9 mouse cellular contexts compared by ENCODE assay signal in genomic region chr4:88438990-88439329, GRCm38 (mm10). TPM values are rescaled to one million over a fixed set of nuclear protein-coding genes. Genes with fewer than 3 reads are reported as not detected.
DNase-seq lines count a peak whose midpoint lies in the region; ATAC-seq and TF ChIP-seq lines count a peak whose summit lies in the region.
"Had no signal": no experiment of that assay in that cellular context is flagged by ENCODE, and none has a peak within 500 bp of the region (broad histone marks: within the 10 kb centered on the region; RNA-seq: fewer than 3 reads in every experiment).

No protein-coding gene starts in this region.

- no peak for DNase-seq in left cerebral cortex, adult 2 months (ENCODE audit: extremely low spot score in 1 of 2, low spot score in 2 of 2)
- no peak for DNase-seq in left cerebral cortex, postnatal 14 days (ENCODE audit: low spot score in 2 of 2)
- no peak for DNase-seq in limb, embryonic 14.5 days (ENCODE audit: low spot score)
- no peak for DNase-seq in T-cell, adult 2 months (ENCODE audit: low spot score)
- no peak for DNase-seq in right cerebral cortex, postnatal 25 days
- no peak for DNase-seq in ovary, postnatal 10 days (ENCODE audit: low spot score)

- TF ChIP-seq CTCF in left cerebral cortex, adult 2 months (IDR thresholded peaks at IDR 0.05): no peak

- H3K9ac ChIP-seq in forebrain, embryonic 12.5 days: peak overlapping the region; percentile 51
- H3K9ac ChIP-seq in limb, embryonic 14.5 days (ENCODE audit: low read depth, low read length, severe bottlenecking): peak overlapping the region; percentile 52; the same call in 1 of the 2 replicates
- no peak overlapping the region; the same call in 1 of the 2 replicates for H3K9ac ChIP-seq in neural tube, embryonic 14.5 days (replicated peaks; ENCODE audit: low read depth, low read length)

- H3K4me3 ChIP-seq in left cerebral cortex, adult 2 months: peak overlapping the region; percentile 37
- H3K4me3 ChIP-seq in forebrain, embryonic 12.5 days (replicated peaks): peak overlapping the region; percentile 35
- peak overlapping the region; percentile 39 for H3K4me3 ChIP-seq in limb, embryonic 14.5 days (replicated peaks; ENCODE audit: low read length)
- H3K4me3 ChIP-seq in neural tube, embryonic 14.5 days (ENCODE audit: low read depth, low read length): peak overlapping the region; percentile 19

- no peak for TF ChIP-seq POLR2A in limb, embryonic 14.5 days (IDR thresholded peaks at IDR 0.05; ENCODE audit: borderline replicate concordance, extremely low read depth, insufficient read depth, insufficient read length)

- intact Hi-C loops in left cerebral cortex, adult 2 months (cut with DNase I): no loop called here
- intact Hi-C loops in left cerebral cortex, postnatal 14 days (cut with DNase I): no loop called here

- no peaks in the 10 kb centered on the region for H3K36me3 ChIP-seq in forebrain, embryonic 12.5 days (replicated peaks)
- H3K36me3 ChIP-seq in limb, embryonic 14.5 days (ENCODE audit: control insufficient read depth, insufficient read depth, low read length): no peaks in the 10 kb centered on the region
- no peaks in the 10 kb centered on the region for H3K36me3 ChIP-seq in neural tube, embryonic 14.5 days (ENCODE audit: control insufficient read depth, insufficient read depth, low read length)

- peaks cover 9% of the 10 kb centered on the region for H3K4me1 ChIP-seq in forebrain, embryonic 12.5 days
- peaks cover 11% of the 10 kb centered on the region; the same call in 1 of the 2 replicates for H3K4me1 ChIP-seq in limb, embryonic 14.5 days (ENCODE audit: control insufficient read depth, insufficient read depth, low read length)
- H3K4me1 ChIP-seq in neural tube, embryonic 14.5 days (ENCODE audit: control insufficient read depth, insufficient read depth, low read length): no peaks in the 10 kb centered on the region

- H3K9me3 ChIP-seq in forebrain, embryonic 12.5 days: no peaks in the 10 kb centered on the region
- H3K9me3 ChIP-seq in limb, embryonic 14.5 days (ENCODE audit: control insufficient read depth, low read length): no peaks in the 10 kb centered on the region
- H3K9me3 ChIP-seq in neural tube, embryonic 14.5 days (ENCODE audit: control insufficient read depth, low read length): no peaks in the 10 kb centered on the region

- 29% methylated on average over 4 of the region's 4 CpGs for WGBS in forebrain, embryonic 12.5 days
- WGBS in limb, embryonic 14.5 days: 24% methylated on average over 4 of the region's 4 CpGs
- WGBS in neural tube, embryonic 14.5 days: 21% methylated on average over 4 of the region's 4 CpGs

- H3K4me2 ChIP-seq in forebrain, embryonic 12.5 days: peak overlapping the region; percentile 59
- peak overlapping the region; percentile 65 for H3K4me2 ChIP-seq in limb, embryonic 14.5 days (replicated peaks; ENCODE audit: low read depth, low read length, severe bottlenecking)
- H3K4me2 ChIP-seq in neural tube, embryonic 14.5 days (ENCODE audit: low read depth, low read length): peak overlapping the region; percentile 45

- ATAC-seq in forebrain, embryonic 12.5 days (ENCODE audit: low FRiP score): peak; percentile 30; the same call in 1 of the 2 replicates
- peak; percentile 15; the same call in 1 of the 2 replicates for ATAC-seq in limb, embryonic 14.5 days (ENCODE audit: low FRiP score, low read depth)
- no peak for ATAC-seq in neural tube, embryonic 14.5 days (ENCODE audit: low read depth)

- H3K27me3 ChIP-seq in forebrain, embryonic 12.5 days: no peaks in the 10 kb centered on the region
- H3K27me3 ChIP-seq in limb, embryonic 14.5 days (ENCODE audit: control insufficient read depth, insufficient read depth, low read length): no peaks in the 10 kb centered on the region
- no peaks in the 10 kb centered on the region for H3K27me3 ChIP-seq in neural tube, embryonic 14.5 days (ENCODE audit: control insufficient read depth, insufficient read depth, low read length)
- H3K27me3 ChIP-seq: Patski had no signal

- H3K27ac ChIP-seq in left cerebral cortex, adult 2 months: no peak overlapping the region
- no peak overlapping the region for H3K27ac ChIP-seq in forebrain, embryonic 12.5 days
- no peak overlapping the region for H3K27ac ChIP-seq in limb, embryonic 14.5 days (replicated peaks; ENCODE audit: low read depth, low read length)
- H3K27ac ChIP-seq in neural tube, embryonic 14.5 days (ENCODE audit: low read depth, low read length): no peak overlapping the region

RNA-seq across cellular contexts. Expression of gene Hacd4, which starts 0.2 kb away (rescaled TPM):
- 1 to 10 TPM; 1.2 to 1.7 TPM for total RNA-seq in left cerebral cortex, adult 2 months (2021)
- 1 to 10 TPM; 2.2 to 2.3 TPM for total RNA-seq in left cerebral cortex, postnatal 14 days (2021)
- 2.2 and 2.7 TPM in 2 replicates for polyA plus RNA-seq in forebrain, embryonic 12.5 days (2016; fragmentation: Nextera tagmentation; extraction: Ambion mirVana)
- polyA plus RNA-seq in limb, embryonic 14.5 days (2012; rRNA removed): 3.4 and 3.6 TPM in 2 replicates
- 10.9 and 12.5 TPM in 2 replicates for polyA plus RNA-seq in limb, embryonic 14.5 days (2014; fragmentation: Nextera tagmentation; extraction: Ambion mirVana)
- polyA plus RNA-seq in neural tube, embryonic 14.5 days (2014; fragmentation: Nextera tagmentation; extraction: Ambion mirVana): 2.2 and 6.4 TPM in 2 replicates
